Comparison of ENCODE assay signal across 8 mouse cellular contexts in genomic region chr10:126844689-126845088, GRCm38 (mm10). TPM values are rescaled to one million over a fixed set of nuclear protein-coding genes. Genes with fewer than 3 reads are reported as not detected.
DNase-seq lines count a peak whose midpoint lies in the region; ATAC-seq and TF ChIP-seq lines count a peak whose summit lies in the region.

No protein-coding gene starts in this region.

- DNase-seq in heart, adult 2 months, result no peak
- no peak for DNase-seq in heart, adult 11 months
- peak; percentile 80 for DNase-seq in ZHBTc4 (ENCODE audit: low read depth, low spot score)
- peak; percentile 34 for DNase-seq in midbrain, postnatal 0 days (ENCODE audit: low spot score)

- no peak overlapping the region for H3K9ac ChIP-seq in heart, adult 2 months (ENCODE audit: low read depth, low read length)
- H3K9ac ChIP-seq in forebrain, embryonic 15.5 days (replicated peaks), result no peak overlapping the region
- no peak overlapping the region for H3K9ac ChIP-seq in kidney, embryonic 14.5 days (ENCODE audit: low read depth, low read length)
- no peak overlapping the region for H3K9ac ChIP-seq in limb, embryonic 13.5 days
- no peak overlapping the region for H3K9ac ChIP-seq in midbrain, postnatal 0 days (replicated peaks; ENCODE audit: low read length, poor library complexity, severe bottlenecking)

- H3K9me3 ChIP-seq in forebrain, embryonic 15.5 days, result no peaks in the 10 kb centered on the region
- H3K9me3 ChIP-seq in kidney, embryonic 14.5 days (ENCODE audit: control insufficient read depth, low read length), result no peaks in the 10 kb centered on the region
- no peaks in the 10 kb centered on the region for H3K9me3 ChIP-seq in limb, embryonic 13.5 days
- no peaks in the 10 kb centered on the region for H3K9me3 ChIP-seq in midbrain, postnatal 0 days (ENCODE audit: low read length)

- TF ChIP-seq CTCF in heart, adult 2 months (IDR thresholded peaks at IDR 0.05), result peak; percentile 51
- TF ChIP-seq CTCF in midbrain, postnatal 0 days (IDR thresholded peaks at IDR 0.05), result peak; percentile 60

- H3K79me2 ChIP-seq in heart, adult 2 months (replicated peaks; ENCODE audit: control insufficient read depth, insufficient read depth, low read length), result no peaks in the 10 kb centered on the region

- H3K27me3 ChIP-seq in heart, adult 2 months (ENCODE audit: control insufficient read depth, insufficient read depth, low read length), result no peaks in the 10 kb centered on the region
- H3K27me3 ChIP-seq in forebrain, embryonic 15.5 days, result no peaks in the 10 kb centered on the region
- no peaks in the 10 kb centered on the region for H3K27me3 ChIP-seq in kidney, embryonic 14.5 days (ENCODE audit: control insufficient read depth, insufficient read depth, low read length)
- no peaks in the 10 kb centered on the region for H3K27me3 ChIP-seq in limb, embryonic 13.5 days
- no peaks in the 10 kb centered on the region for H3K27me3 ChIP-seq in midbrain, postnatal 0 days (ENCODE audit: insufficient read depth, low read length)

- TF ChIP-seq EP300 in heart, adult 2 months (IDR thresholded peaks at IDR 0.05; ENCODE audit: insufficient read depth, low read depth, low read length), result no peak

- TF ChIP-seq POLR2A in heart, adult 2 months (IDR thresholded peaks at IDR 0.05; ENCODE audit: insufficient read depth, low read depth, low read length), result no peak

- peak overlapping the region; percentile 40 for H3K4me2 ChIP-seq in forebrain, embryonic 15.5 days (replicated peaks)
- H3K4me2 ChIP-seq in kidney, embryonic 14.5 days (replicated peaks; ENCODE audit: low read depth, low read length), result peak overlapping the region; percentile 34; the same call in 1 of the 2 replicates
- H3K4me2 ChIP-seq in limb, embryonic 13.5 days (replicated peaks), result peak overlapping the region; percentile 52; the same call in 1 of the 2 replicates
- H3K4me2 ChIP-seq in midbrain, postnatal 0 days (ENCODE audit: low read depth, low read length, poor library complexity, severe bottlenecking), result 0 out of 2 replicates have a peak overlapping the region, but pooled peaks have one; percentile 13

- no peaks in the 10 kb centered on the region for H3K36me3 ChIP-seq in heart, adult 2 months (ENCODE audit: control insufficient read depth, insufficient read depth, low read length)
- H3K36me3 ChIP-seq in forebrain, embryonic 15.5 days, result no peaks in the 10 kb centered on the region
- H3K36me3 ChIP-seq in kidney, embryonic 14.5 days (ENCODE audit: control insufficient read depth, insufficient read depth, low read length), result no peaks in the 10 kb centered on the region
- no peaks in the 10 kb centered on the region for H3K36me3 ChIP-seq in limb, embryonic 13.5 days
- no peaks in the 10 kb centered on the region for H3K36me3 ChIP-seq in midbrain, postnatal 0 days (ENCODE audit: insufficient read depth, low read length)

- WGBS in heart, adult 2 months, result 43% methylated on average over 12 of the region's 12 CpGs
- 17% methylated on average over 12 of the region's 12 CpGs for WGBS in forebrain, embryonic 15.5 days
- 38% methylated on average over 12 of the region's 12 CpGs for WGBS in kidney, embryonic 14.5 days
- 41% methylated on average over 12 of the region's 12 CpGs for WGBS in limb, embryonic 13.5 days
- WGBS in midbrain, postnatal 0 days, result 16% methylated on average over 12 of the region's 12 CpGs

- no peaks in the 10 kb centered on the region for H3K4me1 ChIP-seq in heart, adult 2 months (ENCODE audit: control insufficient read depth, insufficient read depth, low read length)
- peaks cover 19% of the 10 kb centered on the region for H3K4me1 ChIP-seq in forebrain, embryonic 15.5 days
- no peaks in the 10 kb centered on the region for H3K4me1 ChIP-seq in kidney, embryonic 14.5 days (ENCODE audit: control insufficient read depth, insufficient read depth, low read length)
- peaks cover 21% of the 10 kb centered on the region for H3K4me1 ChIP-seq in limb, embryonic 13.5 days
- H3K4me1 ChIP-seq in midbrain, postnatal 0 days (ENCODE audit: insufficient read depth, low read length), result peaks cover 8% of the 10 kb centered on the region; the same call in 1 of the 2 replicates

- ATAC-seq in forebrain, embryonic 15.5 days (replicated peaks), result peak; percentile 36; the same call in 1 of the 2 replicates
- no peak for ATAC-seq in kidney, embryonic 14.5 days (ENCODE audit: low FRiP score, low TSS enrichment)
- ATAC-seq in limb, embryonic 13.5 days (ENCODE audit: low FRiP score, low read depth), result no peak; the same call in 1 of the 2 replicates
- no peak for ATAC-seq in midbrain, postnatal 0 days (ENCODE audit: low FRiP score)
- ATAC-seq in inflammation-experienced regulatory T-cells, adult 6 months, result no peak

- H3K27ac ChIP-seq in heart, adult 2 months, result no peak overlapping the region
- no peak overlapping the region for H3K27ac ChIP-seq in forebrain, embryonic 15.5 days (replicated peaks)
- no peak overlapping the region for H3K27ac ChIP-seq in kidney, embryonic 14.5 days (ENCODE audit: low read depth, low read length)
- no peak overlapping the region for H3K27ac ChIP-seq in limb, embryonic 13.5 days
- H3K27ac ChIP-seq in midbrain, postnatal 0 days (ENCODE audit: low read depth, low read length), result peak overlapping the region; percentile 62; the same call in 1 of the 2 replicates

- intact Hi-C loops in heart, adult 2 months (cut with DNase I), result no loop called here

- H3K4me3 ChIP-seq in heart, adult 2 months, result no peak overlapping the region
- H3K4me3 ChIP-seq in forebrain, embryonic 15.5 days, result no peak overlapping the region
- no peak overlapping the region; the same call in 1 of the 2 replicates for H3K4me3 ChIP-seq in kidney, embryonic 14.5 days (ENCODE audit: low read length)
- H3K4me3 ChIP-seq in limb, embryonic 13.5 days, result no peak overlapping the region
- H3K4me3 ChIP-seq in midbrain, postnatal 0 days (ENCODE audit: low read depth, low read length), result no peak overlapping the region

RNA-seq across cellular contexts. Expression of gene Atp23, which starts 56.5 kb away (rescaled TPM):
- total RNA-seq in heart, adult 2 months (2021), result 1 to 10 TPM; 4.9 to 5.5 TPM
- polyA plus RNA-seq in heart, adult 2 months (2012; rRNA removed), result 5.3 and 5.5 TPM in 2 replicates
- polyA plus RNA-seq in forebrain, embryonic 15.5 days (2015; fragmentation: Nextera tagmentation; extraction: Ambion mirVana), result 9.2 and 11.9 TPM in 2 replicates
- polyA plus RNA-seq in kidney, embryonic 14.5 days (2014; fragmentation: Nextera tagmentation; extraction: Ambion mirVana), result 22.7 and 26.8 TPM in 2 replicates
- polyA plus RNA-seq in limb, embryonic 13.5 days (2015; fragmentation: Nextera tagmentation; extraction: Ambion mirVana), result 18.9 and 20.5 TPM in 2 replicates
- 13.2 and 17.4 TPM in 2 replicates for total RNA-seq in midbrain, postnatal 0 days (2014; rRNA removed)
- polyA plus RNA-seq in midbrain, postnatal 0 days (2015; fragmentation: Nextera tagmentation; extraction: Ambion mirVana), result 18.4 and 19.1 TPM in 2 replicates
- polyA plus RNA-seq in inflammation-experienced regulatory T-cells, adult 6 months (2017; shearing (Covaris generic)), result 1 to 10 TPM; 3.4 to 7.5 (median 5.1) TPM

Comparison
In these comparisons a context has a peak if more than half of its experiments do, and no peak if none do; other contexts are left out.
1. DNase-seq: peak in ZHBTc4 (single experiment) and midbrain, postnatal 0 days (single experiment); none in heart, adult 2 months (0 of 2) and heart, adult 11 months (single experiment).
2. Peak in every context shown above with its lines, with median percentiles within 50 percentile points of each other: H3K4me2 ChIP-seq.